Mouse (Mus musculus) left cerebral cortex, postnatal 25 days (tissue): ENCODE results near the gene Dnm3. TPM values are rescaled to one million over a fixed set of nuclear protein-coding genes. Genes with fewer than 3 reads are reported as not detected.

ENCODE experiments used
- DNase-seq, 2 experiments: peaks; one replicate each; pipeline ENCODE4 v3.0.0; 2022; ENCODE audit warnings: low spot score in 2 of 2, mixed read lengths in 1 of 2
- intact Hi-C: fragments of 180-260 bp; cut with DNase I; formaldehyde crosslinking; loops from one replicate; pipeline ENCODE4 v1.15.1; 2025
- total RNA-seq, 2 experiments: library from RNA; stranded (reverse); gene quantifications; 2 replicates each; pipeline ENCODE4 v1.2.3; 2021

Dnm3 gene
- total RNA-seq, 2 experiments from 2014 or later, result 87.6 to 94.1 TPM

DNA sequence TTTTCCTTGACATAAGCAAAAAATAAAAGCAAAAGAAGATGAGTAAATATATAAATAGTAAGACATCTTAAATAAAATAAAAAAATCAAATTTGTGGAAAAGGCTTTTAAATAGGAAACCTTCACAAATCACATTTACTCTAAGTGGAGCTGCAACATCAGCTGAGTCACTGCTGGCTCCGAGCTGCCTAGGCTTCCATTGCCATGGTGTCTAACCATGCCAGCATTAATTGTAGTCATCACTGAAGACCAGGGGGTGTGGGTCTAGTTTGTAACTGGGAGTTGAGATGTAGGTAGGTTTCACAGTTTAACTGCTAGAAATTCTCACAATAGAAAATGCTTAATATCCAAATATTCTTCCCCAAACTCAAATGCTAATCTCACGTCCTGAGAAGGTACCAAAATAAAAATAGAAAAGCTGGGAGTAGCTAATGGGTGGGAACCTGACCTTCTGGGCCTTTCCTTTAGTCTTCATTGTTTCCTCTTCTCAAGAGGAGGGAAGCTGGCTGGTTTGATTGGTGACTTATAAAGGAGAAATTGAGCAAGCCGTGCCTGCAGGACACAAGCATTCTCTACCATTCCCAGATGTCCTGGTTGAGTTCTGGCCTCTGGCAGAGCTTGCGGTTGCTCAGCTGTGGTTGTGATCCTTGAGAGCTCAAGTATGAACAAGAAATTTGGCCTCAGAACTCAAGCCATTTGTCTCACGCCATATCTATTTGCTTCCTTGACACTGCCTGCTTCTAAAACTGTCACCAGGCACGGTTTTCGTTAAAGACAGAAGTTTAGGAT is 377.6 kb downstream of the Dnm3 start:
- DNase-seq, result no peak
- intact Hi-C loops, result no loop called here

DNA sequence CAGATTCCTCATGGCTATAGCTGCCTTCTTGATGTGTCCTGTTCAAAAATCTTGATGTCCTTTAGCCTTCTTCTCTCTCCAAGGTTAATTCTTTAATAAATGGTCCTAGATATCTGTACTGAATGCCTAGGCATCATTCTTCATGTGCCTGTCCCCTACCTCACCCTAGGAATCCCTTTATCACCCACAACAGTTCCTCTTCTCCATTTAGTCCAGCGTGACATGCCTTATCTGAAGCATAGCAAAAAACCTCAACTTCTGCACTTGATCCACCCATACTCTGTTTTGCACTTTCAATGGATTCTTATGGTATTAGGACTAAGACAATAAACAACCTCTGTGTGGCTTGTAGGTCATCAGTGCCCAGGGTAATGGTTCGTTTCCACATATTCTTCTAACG is 378.6 kb downstream of the Dnm3 start:
- intact Hi-C loops, result no loop called here
- DNase-seq, result no peak

DNA sequence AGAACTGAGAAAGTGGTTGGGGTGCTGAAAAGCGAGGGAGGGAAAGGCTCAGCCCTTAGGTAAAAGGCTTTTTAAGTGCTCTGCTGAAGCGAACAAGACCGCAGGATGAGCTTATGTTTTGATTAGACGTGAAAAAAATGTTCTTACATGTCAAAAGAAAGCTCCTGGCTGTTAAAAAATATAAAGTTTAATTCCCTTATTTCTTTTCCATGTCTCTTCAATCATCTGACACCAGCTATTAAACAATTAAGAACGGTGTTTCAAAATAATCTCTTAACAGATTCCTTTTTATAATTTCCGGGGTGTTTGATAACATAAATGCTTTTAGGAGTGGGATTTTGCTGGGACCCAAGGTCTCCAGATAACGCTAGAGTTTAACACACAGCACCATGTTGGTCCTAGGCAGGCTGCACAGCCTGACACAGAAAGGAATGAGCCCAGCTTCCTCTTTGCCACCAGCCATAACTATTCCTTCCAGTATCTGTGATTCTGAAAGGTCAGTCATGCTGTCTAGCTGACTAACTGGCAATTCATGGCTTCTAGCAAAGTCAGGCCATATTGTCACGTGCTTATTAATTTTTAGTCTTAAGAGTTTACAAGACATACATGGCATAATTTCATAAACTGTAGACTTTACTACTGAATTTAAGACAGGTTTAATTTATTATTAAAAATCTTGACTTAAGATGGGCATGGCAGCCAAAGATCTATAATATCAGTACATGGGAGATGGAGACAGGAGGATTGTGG is 383.1 kb downstream of the Dnm3 start:
- no peak for DNase-seq
- intact Hi-C loops, result no loop called here

DNA sequence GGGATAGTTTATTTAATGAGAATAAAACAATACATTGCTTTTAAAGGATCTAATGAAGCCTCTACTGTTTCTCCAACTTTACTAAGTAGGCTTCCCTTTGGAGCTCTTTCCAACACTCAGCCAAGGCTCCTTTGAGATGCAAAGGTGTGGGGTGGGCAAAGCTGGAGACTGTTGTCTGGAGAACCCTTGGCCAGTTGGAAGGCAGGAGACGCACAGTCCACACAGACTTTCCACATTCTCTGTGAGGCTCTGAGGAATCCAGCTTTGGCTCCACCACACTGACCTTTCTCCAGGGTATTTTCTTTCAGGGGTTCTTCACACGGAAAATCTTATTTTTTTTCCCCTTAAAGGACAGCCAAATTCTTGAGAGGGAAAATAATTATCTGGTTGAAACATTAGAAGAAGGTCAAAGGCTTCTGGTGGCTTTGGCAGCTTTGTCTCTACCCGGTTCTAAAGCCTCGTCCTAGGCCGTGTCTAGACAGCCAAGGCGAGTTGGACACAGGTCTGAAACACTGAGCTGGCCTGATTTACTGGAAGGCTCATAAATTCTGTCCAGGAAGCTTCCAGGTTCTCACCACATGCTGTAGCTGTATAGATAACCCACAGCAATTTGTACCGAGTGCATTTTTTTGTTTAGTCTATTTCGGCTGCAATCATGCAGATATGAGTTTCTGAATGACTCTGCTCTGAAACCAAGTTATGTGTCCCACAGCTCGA is 383.9 kb downstream of the Dnm3 start:
- DNase-seq, result no peak
- intact Hi-C loops, result no loop called here

DNA sequence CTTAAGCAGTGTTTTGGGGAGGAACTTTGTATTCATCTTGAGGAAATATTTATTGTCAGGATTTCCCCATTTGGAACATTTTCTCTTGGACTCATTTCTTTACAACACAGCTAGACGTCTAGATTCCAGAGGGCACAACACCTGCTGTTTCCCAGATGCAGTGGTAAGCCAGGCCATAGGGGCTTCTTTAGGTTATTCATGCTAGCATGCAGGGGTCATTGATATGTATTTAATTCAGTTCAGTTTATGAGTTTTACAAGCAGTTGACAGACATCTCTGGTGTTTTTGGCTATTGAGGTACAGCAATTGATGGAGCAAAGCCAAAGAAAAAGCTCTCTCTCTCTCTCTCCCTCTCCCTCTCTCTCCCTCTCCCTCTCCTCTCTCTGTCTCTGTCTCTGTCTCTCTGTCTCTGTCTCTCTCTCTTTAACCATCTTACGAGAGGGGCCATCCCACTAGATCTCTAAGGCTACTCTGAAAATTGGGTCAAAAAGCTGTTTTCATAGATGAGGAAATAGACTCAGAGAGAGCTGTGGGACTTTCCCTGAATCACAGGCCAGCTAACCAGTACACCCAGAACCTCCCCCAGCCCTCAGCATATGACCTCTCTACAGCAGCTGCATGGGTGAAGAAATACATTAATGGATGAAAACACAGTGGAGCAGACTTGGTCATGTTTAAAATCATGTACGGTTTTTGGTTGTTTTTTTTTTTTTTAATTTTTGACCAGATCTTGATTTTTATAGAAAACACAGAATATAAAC is 384.8 kb downstream of the Dnm3 start:
- DNase-seq, result no peak
- intact Hi-C loops, result no loop called here

DNA sequence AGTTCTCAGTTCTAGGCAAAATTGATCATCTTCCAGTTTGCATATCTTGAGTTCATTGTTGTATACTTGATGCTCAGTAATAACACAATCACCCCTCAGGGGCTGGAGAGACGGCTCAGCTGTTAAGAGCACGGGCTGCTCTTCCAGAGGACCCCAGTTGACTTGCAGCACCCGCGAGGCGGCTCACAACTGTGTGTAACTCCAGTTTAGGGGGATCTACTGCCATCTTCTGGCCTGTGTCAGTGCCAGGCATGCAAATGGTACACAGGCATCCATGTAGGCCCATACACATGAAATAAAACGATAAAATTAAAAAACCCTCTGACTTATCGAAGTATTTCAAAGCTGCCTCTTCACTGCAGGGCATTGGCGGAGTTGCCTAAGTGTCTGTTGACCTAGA is 385.4 kb downstream of the Dnm3 start:
- no peak for DNase-seq
- intact Hi-C loops, result no loop called here

DNA sequence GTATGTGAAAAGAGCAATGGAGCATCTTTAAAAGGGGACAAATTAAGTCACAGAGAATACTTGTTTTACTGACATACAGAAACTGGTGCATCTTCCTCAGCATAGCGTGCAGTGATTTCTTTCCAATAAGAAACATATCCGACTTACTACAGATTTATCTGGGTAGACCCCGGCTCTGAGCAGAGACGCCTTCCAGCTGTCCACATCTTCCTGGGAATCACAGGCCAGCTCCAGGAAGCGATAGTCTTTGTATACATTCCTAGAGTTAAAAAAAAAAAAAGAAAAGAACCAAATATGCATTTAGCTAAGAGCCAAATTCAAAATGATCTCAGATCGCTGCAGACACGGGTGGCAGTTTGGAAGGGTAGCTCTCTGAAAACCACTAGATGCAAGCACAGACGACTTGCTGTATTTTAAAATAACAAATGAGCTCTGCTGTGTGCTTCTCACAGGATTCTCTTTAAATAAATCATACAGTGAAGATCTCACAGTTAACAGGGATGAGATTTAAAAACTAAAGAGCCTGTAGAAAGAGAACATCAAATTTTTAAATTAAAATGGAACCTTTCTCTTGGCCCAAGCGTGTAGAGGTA is 393.9 kb downstream of the Dnm3 start:
- no peak for DNase-seq
- intact Hi-C loops, result no loop called here

DNA sequence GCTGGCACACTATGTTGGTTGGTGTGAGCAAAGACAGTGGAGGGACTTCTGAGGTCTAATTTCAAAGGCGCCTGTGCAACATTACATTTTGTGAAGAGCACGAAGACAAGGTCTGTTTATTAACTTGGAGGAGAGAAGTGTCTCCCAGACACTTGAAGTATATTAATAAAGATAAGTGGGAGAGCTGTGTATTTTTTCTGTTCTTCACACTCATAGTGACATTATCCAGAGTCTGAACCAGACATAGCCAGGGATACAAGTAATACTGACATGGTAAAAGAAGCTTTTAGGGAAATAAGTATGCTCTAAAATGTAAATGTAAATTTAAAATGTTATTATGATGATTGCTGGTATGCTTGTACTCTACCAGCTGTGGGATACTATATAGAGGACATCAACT is 394.5 kb downstream of the Dnm3 start:
- DNase-seq, result no peak
- intact Hi-C loops, result no loop called here

DNA sequence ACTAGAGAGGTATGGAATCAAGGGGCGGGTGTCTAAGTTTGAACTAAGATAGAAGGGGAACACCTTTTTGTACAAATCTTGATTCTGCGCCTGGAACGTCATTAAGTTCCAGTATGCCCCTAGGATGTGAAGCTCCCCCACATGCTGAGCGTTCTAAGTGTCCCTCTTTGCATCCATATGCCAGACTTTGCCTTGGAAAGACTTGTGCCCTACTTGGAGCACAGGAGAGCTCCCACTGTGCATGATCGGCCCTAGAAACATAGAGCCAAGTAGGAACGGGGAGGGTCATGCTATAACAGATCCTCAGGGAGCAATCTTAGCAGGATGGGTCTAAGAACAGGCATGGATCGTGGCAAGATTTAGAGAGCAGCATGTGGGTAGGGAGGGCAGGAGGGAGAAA is 395.1 kb downstream of the Dnm3 start:
- intact Hi-C loops, result no loop called here

DNA sequence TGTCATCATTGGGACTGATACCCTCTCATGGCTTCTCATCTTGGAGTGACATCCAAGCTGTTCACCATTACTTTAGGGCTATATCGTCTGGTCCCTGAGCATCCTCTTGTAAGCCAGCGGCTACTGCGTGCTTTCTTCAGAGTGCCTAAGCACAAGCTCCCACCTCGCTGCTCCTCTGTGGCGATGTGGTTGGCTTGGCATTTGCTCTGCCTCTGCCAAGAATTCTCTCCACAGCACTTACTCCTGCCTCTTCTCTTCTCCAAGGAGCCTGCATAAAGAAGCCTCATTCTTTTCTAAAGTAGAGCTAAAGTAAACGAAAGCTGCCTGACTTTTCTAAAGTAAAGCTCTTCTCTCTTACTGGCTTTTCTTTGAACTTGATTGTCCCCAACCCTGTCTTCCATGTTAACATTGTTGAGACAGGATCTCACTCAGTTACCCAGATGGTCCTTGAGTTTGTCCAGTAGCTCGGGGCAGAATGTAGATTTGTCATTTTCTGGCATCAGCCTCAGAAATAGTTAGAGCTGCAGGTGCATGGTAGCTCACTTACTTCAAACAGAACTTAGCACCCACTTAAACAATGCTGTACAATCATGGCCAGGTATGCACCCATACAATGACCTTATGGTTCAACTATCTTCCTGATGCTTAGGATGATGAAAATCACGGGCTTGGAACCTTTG is 396.0 kb downstream of the Dnm3 start:
- no peak for DNase-seq
- intact Hi-C loops, result no loop called here

More for the DNA sequence above, 395.1 kb downstream of the Dnm3 start:
- no peak for DNase-seq

DNA sequence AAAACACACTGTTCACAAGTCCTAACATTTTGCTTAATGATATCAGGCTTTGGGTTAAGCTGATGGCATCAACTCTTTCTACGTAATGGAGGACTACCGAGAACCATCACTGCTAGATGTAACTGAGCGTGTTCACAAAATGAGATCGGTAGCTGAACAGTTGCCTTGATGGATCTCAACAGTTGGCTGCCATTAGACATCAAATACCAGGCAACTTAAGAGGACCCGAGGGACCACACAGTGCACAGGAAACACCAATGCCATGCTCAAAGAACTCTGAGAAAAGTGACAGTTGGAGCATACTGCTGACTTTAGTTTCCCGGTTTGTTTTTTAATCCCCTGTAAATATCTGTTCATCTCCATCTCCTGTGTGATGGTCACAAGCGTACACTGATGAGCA is 397.8 kb downstream of the Dnm3 start:
- no peak for DNase-seq
- intact Hi-C loops, result no loop called here

DNA sequence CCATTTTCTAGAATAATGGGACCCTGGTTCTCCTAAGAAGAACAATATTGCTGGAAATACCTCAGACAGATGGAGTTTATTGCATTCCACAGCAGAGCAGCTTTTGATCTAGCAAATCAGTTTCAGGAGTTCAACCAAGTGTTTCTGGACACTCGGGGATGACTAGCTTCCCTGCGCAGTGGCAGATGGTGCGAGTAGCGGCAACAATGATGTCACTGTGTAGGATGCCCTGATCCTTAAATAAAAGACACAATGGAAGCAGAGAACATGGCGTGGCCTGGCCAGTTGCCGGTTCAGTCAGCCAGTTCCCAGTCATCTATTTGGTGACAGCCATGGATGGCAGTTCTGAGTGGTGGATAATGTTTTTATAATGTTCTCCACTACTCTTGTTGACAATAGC is 400.4 kb downstream of the Dnm3 start:
- intact Hi-C loops, result no loop called here
- DNase-seq, result peak in 1 of 2 experiments; percentile 73

DNA sequence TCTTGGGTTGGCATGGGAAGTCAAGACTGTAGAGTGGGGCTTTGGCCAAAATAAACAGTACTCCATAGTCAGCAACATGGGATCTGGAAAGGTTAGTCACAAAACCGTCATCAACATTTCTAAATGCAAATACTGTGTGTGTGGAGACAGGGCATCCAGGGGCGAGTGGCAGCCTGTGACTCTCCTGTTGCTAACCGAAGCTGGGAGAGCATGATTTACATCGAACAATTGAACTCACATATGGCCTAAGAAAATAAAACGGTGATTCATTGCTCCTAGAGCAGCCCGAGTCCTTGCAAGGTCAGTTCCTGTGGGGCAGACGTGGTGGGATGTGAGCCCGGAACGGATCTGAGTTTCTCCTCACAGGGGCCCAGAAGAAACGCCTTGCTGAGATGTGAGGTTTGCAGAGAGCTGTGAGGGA is 401.2 kb downstream of the Dnm3 start:
- intact Hi-C loops, result no loop called here
- no peak for DNase-seq

DNA sequence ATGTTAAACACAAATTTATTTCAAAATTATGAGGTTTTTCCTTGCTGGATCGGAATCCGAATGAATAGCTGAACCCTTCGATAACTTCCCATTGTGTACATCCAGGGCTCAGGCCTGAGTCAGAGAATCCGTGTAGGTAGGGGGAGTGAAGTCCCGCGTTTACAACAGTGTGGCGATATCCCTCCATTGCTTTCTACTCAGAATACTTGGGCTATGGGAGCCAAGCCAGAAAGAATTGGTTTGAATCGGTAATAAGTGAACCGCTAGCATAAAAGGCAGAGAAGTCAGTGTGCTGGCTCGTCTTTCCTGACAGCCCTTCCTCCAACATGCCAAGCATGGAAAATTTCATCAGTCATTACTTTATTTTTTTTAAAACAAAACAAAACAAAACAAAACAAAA is 402.0 kb downstream of the Dnm3 start:
- DNase-seq, result no peak
- intact Hi-C loops, result no loop called here

DNA sequence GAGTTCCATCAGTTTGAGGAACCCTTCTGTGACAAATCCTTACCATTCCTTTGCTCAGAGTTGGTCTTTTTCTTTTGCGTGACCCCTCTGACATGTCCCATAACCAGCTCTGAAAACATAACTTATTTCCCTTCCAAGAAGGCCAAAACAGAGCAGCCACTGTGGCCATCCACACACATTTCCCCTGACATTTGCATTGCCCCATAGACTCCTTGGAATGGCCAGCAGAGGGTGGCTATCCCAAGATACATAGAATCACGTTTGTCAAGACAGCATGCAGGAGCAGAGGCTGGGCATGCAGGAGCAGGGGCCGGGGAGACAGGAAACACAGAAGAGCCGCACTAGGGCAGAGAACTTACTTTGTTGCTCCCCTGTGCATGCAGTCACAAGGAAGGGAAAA is 402.4 kb downstream of the Dnm3 start:
- DNase-seq, result no peak
- intact Hi-C loops, result no loop called here

DNA sequence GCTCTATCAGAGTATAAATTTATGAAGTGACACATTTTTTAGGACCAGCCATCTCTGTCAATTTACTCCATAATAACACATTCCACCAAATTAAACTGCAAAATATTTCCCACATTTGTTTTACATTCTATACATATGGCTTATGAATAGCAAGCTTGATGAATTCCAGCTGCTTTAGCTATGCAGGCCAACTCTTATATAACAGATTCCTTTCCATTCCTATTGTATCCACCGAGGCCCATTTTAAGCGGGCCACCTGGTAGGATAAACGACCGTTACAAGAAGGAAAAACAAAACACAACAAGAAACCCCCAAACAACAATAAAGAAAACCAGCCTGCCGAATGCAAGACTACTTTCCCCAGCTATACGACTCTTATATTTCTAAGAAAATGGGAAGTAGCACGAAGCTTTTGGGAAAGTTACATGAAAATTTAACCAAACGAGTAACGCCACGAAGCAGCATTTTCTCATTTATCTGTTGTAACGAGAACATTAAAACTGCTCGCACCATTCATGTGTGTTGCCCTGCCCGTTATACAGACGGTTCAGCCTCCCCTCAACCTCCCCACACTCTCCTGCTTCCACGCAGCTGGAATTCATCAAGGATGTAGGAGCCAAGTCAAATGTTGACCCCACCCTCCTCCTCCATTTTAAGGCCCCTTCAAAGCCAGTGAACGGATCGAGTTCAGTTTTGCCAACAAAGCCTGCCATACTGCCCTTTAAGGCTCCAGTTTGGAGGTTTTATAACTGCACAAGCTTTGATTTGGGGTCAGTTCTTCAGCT is 403.0 kb downstream of the Dnm3 start:
- DNase-seq, result peak in 1 of 2 experiments; percentile 30
- intact Hi-C loops, result no loop called here

DNA sequence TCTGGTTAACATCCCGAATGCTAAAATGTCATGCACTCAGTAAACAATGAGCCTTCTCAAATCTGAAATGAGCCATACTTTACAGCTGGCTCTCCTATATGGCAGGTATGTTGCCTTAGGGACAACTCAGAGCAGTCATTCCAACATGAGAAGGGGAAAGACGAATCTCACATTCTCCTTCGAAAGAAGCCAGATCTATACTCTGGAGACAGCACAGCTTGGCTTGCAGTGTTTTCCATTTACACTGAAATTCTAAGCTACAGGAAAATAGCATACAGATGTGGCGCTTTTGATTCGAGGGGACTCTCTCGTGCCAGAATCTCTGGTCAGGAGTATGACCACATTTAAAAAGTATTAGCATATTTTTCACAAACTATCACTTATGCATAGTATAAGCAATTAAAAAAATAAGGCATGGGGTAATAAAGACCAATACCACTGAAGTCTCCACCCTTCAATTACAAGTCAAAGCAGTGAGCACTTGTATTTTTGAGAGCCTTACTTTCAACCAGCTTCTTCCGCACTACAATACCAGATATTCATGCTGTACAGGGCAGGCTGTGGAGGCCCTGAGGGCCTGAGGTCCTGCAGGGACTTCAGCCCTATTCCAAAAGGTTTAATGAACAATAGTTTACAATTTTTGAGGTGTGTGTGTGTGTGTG is 404.8 kb downstream of the Dnm3 start:
- intact Hi-C loops, result no loop called here
- no peak for DNase-seq

DNA sequence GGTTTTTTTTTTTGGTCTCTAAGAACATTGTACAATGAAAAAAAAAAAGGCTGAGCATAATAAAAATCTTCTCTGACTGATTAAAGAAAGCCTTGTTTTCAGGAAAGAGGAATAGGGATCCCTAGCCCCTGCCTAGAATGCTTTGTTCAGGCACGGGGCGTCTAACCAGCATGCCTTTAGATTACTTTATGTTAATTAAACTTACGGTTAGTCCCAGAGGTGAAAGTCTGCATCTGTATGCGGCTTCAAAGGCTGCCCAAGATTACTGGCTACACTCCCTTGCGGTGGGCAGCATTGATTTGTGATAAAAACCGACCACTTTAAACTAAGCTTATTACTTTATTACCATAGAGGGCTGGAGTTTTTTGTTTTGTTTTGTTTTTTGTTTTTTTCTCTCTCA is 424.2 kb downstream of the Dnm3 start:
- intact Hi-C loops, result no loop called here
- DNase-seq, result no peak
